Mouse (Mus musculus) hindbrain, postnatal 0 days (tissue): ENCODE data around the gene Coasy. TPM values are rescaled to one million over a fixed set of nuclear protein-coding genes. Genes with fewer than 3 reads are reported as not detected.
A peak's percentile ranks its signal among the peaks of the same experiment; 100 is the strongest.
"Not testable (repeated sequence)": the region's sequence is repeated elsewhere in the genome, so short reads cannot be mapped to it uniquely, and the experiment has no call there.

Experiments used
- ATAC-seq: fragments of 200-750 bp; cut with Nextera tagmentation; 2 replicates; pipeline ENCODE4 v1.8.0; 2017; ENCODE audit warnings: mild to moderate bottlenecking, moderate TSS enrichment, moderate library complexity
- DNase-seq: peaks from one replicate; pipeline ENCODE4 v3.0.0-alpha.2; 2015; ENCODE audit warnings: low spot score
- H3K27ac ChIP-seq: fragments of 300-500 bp; sonication (generic); 2 replicates; pipeline ENCODE4 v1.5.1; 2014; ENCODE audit warnings: mild to moderate bottlenecking
- H3K27me3 ChIP-seq: fragments of 300-500 bp; sonication (generic); 2 replicates; pipeline ENCODE4 v1.6.1; 2014; ENCODE audit warnings: low read length, mixed read lengths; ENCODE audit not compliant: insufficient read depth
- H3K36me3 ChIP-seq: fragments of 300-500 bp; sonication (generic); 2 replicates; pipeline ENCODE4 v1.6.1; 2014; ENCODE audit warnings: low read length, mixed read lengths; ENCODE audit not compliant: insufficient read depth
- H3K4me1 ChIP-seq: fragments of 300-500 bp; sonication (generic); 2 replicates; pipeline ENCODE4 v1.6.1; 2014; ENCODE audit warnings: antibody characterized with exemption, low read length, mixed read lengths; ENCODE audit not compliant: insufficient read depth
- H3K4me2 ChIP-seq: fragments of 300-500 bp; sonication (generic); 2 replicates; pipeline ENCODE4 v1.6.1; 2014; ENCODE audit warnings: low read depth, mild to moderate bottlenecking, low read length, moderate library complexity, mixed read lengths
- H3K4me3 ChIP-seq: fragments of 300-500 bp; sonication (generic); 2 replicates; pipeline ENCODE4 v1.5.1; 2014; ENCODE audit warnings: low read length
- H3K9ac ChIP-seq: fragments of 300-500 bp; sonication (generic); replicated peaks from 2 replicates; pipeline ENCODE4 v1.6.1; 2014; ENCODE audit warnings: mild to moderate bottlenecking, low read length, moderate library complexity, mixed read lengths
- H3K9me3 ChIP-seq: fragments of 300-500 bp; sonication (generic); 2 replicates; pipeline ENCODE4 v1.6.1; 2016; ENCODE audit warnings: low read length, mixed read lengths
- CTCF ChIP-seq: IDR thresholded peaks from 2 replicates; pipeline ENCODE4 v1.5.1; 2016; ENCODE audit warnings: antibody characterized with exemption, control low read depth, low read depth
- WGBS: fragments of 180-500 bp; shearing (Covaris S2); extraction: QIAGEN DNeasy Blood & Tissue Kit; methylation state at CpG from one replicate; pipeline ENCODE4 v1.1.7; 2014; 5-methylcytosine and 5-hydroxymethylcytosine counted together
- polyA plus RNA-seq: library from polyadenylated mRNA; unstranded; fragments of >200 nt; fragmentation: Nextera tagmentation; extraction: Ambion mirVana; gene quantifications from 2 replicates; pipeline ENCODE4 v1.2.1, GENCODE M21; 2015
- total RNA-seq: library from RNA; depleted of rRNA; stranded (reverse); fragments of >200 nt; gene quantifications from 2 replicates; pipeline ENCODE4 v1.2.3, GENCODE M21; 2014

The Coasy gene
- total and polyA plus RNA-seq, 2 experiments from 2014 or later = 35.1 to 53.2 TPM

DNA sequence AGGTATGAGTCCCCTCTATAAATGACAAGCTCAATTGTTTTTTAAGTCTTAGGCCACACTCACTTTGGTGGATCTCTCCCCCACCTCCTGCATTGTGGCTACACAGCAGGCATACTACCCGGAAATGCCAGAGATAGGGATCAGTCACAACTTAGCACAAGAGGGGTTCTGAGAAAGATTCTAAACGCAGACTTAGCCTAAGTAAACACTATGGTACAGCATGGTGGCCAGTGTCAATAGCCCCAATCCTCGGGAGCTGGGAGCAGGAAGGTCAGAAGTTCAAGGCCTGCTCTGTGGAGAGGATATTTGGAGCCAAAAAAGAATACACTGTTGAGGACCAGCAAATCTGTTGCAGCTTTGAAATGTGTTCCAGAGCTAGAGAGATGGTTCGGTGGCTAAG, 35.7 kb downstream of the Coasy start:
- 54% methylated on average over 4 of the region's 4 CpGs for WGBS
- Histone ChIP-seq H3K27me3 (no peaks in the 10 kb centered on the region), H3K4me2 (peak overlapping the region; percentile 78), H3K9me3 (no peaks in the 10 kb centered on the region), H3K27ac (no peak overlapping the region), H3K4me3 (no peak overlapping the region; the same call in 1 of the 2 replicates), H3K36me3 (peaks cover under 1% of the 10 kb centered on the region; the same call in 1 of the 2 replicates), H3K4me1 (peaks cover 14% of the 10 kb centered on the region; the same call in 1 of the 2 replicates), H3K9ac (peak overlapping the region; percentile 93; the same call in 1 of the 2 replicates)
- no peak for TF ChIP-seq CTCF
- no peak for ATAC-seq
- no peak for DNase-seq

- no peaks in the 10 kb centered on the region for H3K9me3 ChIP-seq
- H3K36me3 ChIP-seq = peaks cover 6% of the 10 kb centered on the region
- TF ChIP-seq CTCF = peak; percentile 24; the same call in 1 of the 2 replicates
- ATAC-seq (peak; percentile 71), DNase-seq (no peak)
- H3K27ac ChIP-seq = peak overlapping the region; percentile 94
- no peaks in the 10 kb centered on the region for H3K27me3 ChIP-seq
- H3K4me1 ChIP-seq = peaks cover 14% of the 10 kb centered on the region; the same call in 1 of the 2 replicates
- WGBS = under 1% methylated on average over 39 of the region's 39 CpGs
- peak overlapping the region; percentile 78 for H3K4me2 ChIP-seq
- H3K9ac ChIP-seq = peak overlapping the region; percentile 93
- H3K4me3 ChIP-seq = peak overlapping the region; percentile 97
Measured at GRCm38 (mm10) chr11:101119131-101119760, 36.9 kb downstream of the Coasy start.

DNA sequence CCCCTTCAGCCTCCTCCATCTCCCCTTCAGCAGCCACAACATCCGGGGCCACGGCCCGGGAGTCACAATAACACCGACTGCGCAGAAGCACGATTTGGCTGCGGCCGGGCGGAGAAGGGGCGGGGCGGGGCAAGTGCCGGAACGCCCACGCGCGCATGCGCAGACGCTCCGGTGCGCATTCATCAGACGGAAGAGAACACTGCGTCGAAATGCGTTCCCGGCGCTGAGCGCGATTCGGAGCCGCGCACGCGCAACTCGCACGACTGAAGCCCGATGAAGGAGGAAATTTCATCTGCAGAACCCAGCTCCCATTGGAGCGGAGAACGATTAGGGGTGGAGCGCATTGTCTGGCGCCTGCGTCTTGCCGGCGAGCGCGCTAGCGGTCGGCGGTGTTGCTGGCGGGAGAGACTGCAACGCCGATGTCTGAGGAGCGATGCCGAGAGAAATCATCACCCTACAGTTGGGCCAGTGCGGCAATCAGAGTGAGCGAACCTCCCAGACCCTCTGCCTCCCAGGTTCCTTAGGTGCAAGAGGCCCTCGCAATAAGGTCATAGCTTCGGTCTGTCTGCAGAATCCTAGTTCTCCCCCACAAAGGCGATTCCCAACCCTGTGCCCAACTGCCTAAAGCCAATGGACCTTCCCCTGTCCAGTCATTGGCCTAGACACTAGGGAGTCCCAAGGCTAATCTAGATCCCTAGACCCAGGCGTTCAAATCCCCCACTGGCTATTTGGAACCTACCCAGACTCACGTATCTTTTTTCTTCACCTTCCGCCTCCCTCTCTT, 37.6 kb downstream of the Coasy start, which contains the start of the genes Retreg3 and Tubg1:
Retreg3 (minus strand) TSS at position 133 of the 784 bp plus-strand sequence.
Tubg1 (plus strand) TSS at position 178 of the 784 bp plus-strand sequence.
- peak; percentile 14; the same call in 1 of the 2 replicates for TF ChIP-seq CTCF
- Histone ChIP-seq H3K9ac (peak within 1 kb of the TSS; percentile 93), H3K36me3 (peaks cover 6% of the 10 kb centered on the region), H3K4me3 (peak within 1 kb of the TSS; percentile 97), H3K27ac (peak within 1 kb of the TSS; percentile 94), H3K4me2 (peak within 1 kb of the TSS; percentile 78), H3K4me1 (peaks cover 14% of the 10 kb centered on the region; the same call in 1 of the 2 replicates), H3K27me3 (no peaks in the 10 kb centered on the region), H3K9me3 (no peaks in the 10 kb centered on the region)
- DNase-seq = peak; percentile 100
- ATAC-seq = peak; percentile 97
- WGBS = under 1% methylated on average over 61 of the region's 61 CpGs

DNA sequence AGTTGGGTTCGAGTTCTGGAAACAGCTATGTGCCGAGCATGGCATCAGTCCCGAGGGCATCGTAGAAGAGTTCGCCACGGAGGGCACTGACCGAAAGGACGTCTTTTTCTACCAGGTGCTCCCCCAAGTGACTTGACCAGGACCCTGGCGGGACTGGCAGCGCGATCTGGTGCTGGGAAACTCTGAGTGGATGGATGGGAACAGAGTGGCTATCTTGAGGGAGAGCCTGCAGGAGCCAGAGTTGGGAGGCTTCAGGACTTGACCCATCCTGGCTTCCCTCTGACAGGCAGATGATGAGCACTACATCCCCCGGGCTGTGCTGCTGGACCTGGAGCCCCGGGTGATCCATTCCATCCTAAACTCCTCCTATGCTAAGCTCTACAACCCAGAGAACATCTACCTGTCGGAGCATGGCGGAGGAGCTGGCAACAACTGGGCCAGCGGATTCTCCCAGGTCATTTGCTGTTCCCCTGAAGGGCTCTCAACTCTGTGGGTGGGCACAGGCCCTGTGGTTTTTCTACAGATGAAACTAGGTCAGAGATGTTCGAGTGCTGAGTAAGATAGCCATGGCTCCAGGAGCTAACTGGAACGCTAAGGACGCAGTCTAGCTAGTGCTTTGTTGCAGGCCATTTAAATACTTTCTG, 38.3 kb downstream of the Coasy start:
- peaks cover 14% of the 10 kb centered on the region; the same call in 1 of the 2 replicates for H3K4me1 ChIP-seq
- peak overlapping the region; percentile 78 for H3K4me2 ChIP-seq
- no peak for TF ChIP-seq CTCF
- H3K4me3 ChIP-seq = peak overlapping the region; percentile 97
- H3K9ac ChIP-seq = peak overlapping the region; percentile 53
- H3K36me3 ChIP-seq = peaks cover 6% of the 10 kb centered on the region
- WGBS = 21% methylated on average over 19 of the region's 19 CpGs
- H3K27me3 ChIP-seq = no peaks in the 10 kb centered on the region
- no peaks in the 10 kb centered on the region for H3K9me3 ChIP-seq
- DNase-seq = no peak
- ATAC-seq = no peak
- peak overlapping the region; percentile 83 for H3K27ac ChIP-seq

DNA sequence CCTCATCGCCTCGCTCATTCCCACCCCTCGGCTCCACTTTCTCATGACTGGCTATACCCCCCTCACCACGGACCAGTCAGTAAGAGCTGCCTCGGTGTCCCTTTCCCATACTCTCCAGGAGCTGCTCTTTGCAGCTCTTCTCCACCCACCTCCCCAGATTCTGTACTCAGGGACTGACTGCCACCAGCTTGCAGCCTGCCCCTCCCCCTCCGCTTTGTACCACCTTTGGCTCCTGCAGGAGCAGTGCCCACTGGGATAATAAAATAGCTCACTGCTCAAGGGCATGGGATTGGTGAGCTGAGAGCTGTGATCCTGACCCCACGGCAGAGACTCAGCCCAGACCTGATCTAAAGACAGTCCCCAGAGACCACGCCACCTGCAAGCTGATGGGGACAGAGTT, 42.1 kb downstream of the Coasy start:
- DNase-seq, H3K9ac ChIP-seq, H3K4me3 ChIP-seq, H3K4me1 ChIP-seq, H3K27ac ChIP-seq, ATAC-seq, H3K27me3 ChIP-seq, H3K9me3 ChIP-seq, H3K4me2 ChIP-seq: not testable (repeated sequence)
- WGBS = 96% methylated on average over 8 of the region's 8 CpGs
- H3K36me3 ChIP-seq = peaks cover 16% of the 10 kb centered on the region

- not testable (repeated sequence) for H3K27ac ChIP-seq, DNase-seq, ATAC-seq, H3K9ac ChIP-seq, H3K4me2 ChIP-seq, H3K27me3 ChIP-seq, H3K9me3 ChIP-seq, H3K4me3 ChIP-seq, H3K4me1 ChIP-seq
- H3K36me3 ChIP-seq = peaks cover 16% of the 10 kb centered on the region
- 92% methylated on average over 5 of the region's 9 CpGs for WGBS
Measured at GRCm38 (mm10) chr11:101125008-101125407, 42.6 kb downstream of the Coasy start.
